Mouse (Mus musculus): ENCODE results near the gene Aff3.

Aff3 gene

DNA sequence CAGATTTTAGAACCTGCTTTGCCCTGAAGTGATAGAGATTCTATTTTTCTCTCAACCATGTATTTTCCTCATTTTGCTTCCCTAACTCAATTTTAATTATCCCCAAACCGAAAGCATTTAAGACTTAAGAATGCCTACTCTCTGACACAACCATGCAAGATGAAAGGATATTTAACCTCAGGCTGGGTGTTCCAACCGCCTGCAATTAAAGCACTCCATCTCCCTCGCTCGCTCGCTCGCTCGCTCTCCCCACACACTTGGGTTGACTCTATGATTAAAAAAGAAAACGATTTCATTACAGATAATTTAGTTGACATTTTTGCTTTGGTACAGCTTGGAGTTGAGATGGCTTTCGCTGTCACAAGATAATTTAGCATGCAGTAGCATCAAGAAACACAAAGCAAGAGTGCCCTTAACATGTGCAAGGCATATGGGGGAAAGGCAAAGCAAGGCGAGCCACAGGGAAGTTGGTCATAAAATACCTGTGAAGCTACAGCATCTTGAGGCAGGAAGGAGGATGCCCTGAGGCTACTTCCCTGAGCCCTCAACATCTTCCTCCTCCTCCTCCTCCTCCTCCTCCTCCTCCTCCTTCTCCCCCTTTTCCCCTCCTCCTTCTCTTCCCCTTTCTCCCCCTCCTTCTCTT lies 167.7 kb downstream of the Aff3 start:
- DNase-seq (ENCODE audit: low read depth, low spot score) = no peak

DNA sequence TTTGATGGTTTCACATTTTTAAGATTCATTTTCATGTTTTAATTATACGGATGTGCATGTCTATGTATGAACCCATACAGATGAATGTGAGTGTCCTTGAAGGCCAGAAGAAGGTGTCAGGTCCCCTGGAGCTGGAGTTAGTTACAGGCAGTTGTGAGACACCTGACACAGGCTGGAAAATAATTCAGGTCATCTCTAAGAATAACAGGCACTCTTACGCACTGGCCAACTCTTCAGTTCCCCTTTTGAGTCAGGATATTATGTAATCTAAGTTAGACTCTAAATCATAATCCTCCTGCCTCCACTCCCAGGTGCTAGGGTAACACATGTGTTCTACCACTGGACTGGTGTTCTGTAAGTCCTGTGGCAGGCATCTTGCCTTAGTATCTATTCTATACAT lies 169.5 kb downstream of the Aff3 start:
- no peak for DNase-seq (ENCODE audit: low read depth, low spot score)

DNA sequence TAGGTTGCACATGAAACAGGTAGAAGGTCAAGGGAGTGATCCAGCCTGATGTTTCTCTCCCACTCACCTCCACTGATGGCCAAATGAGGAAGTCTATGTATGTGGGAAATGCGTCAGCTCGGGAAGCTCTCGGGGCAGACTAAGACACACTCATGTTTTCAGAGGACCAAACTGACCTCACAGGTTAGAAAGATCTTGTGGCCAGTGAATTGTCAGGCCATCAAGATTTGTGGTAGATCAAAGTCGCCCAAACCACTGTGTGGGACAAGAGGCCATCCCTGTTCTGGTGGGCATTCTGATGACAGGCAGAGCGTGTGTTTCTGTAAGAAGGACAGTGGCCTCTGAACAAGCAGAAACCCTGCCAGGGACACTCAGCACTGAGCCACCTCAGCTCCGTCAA lies 175.0 kb downstream of the Aff3 start:
- no peak for DNase-seq (ENCODE audit: low read depth, low spot score)

DNA sequence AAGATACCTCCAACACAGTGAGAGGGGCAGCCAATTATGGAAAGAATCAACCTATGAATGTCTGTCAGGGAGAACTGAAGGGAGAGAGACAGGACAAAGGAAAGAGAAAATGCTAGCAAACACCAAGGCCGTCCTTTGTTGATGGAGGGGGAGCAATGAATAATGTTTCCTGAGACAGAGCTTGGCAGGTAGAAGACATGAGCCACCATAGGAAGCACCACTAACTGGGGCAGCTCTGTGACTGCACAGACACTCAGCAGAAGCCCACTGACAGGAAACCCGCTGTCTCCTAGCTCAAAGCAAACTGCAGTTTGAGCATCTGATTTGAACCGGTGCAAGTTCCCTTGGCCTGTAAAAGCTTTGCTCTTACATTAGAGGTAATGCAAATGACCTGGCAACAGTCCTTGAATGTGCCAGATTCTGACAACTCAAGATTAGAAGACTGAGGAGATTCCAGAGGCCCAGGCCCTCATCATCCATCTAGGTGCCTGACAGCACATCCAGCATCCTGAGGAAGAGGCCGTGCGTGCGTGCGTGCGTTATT lies 176.0 kb downstream of the Aff3 start:
- no peak for DNase-seq (ENCODE audit: low read depth, low spot score)

DNA sequence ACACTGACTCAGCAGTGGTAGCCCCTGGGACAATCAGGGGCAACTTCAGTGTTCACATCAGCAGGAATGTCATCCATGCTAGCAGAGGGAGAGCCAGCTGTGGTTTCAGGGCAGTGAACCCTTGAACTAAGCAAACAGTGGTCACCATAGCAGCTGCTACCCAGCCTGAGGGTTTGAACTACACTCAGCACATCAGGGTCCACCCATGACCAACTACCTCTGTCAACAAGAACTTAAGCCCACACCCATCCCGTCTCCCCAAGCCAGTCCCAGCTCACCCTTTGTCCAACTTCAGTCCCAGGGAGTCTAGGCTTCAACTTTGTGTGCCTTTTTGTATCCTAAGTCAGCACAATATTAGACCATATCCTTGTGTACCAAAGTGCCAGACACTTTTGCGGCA lies 176.9 kb downstream of the Aff3 start:
- DNase-seq (ENCODE audit: low read depth, low spot score) = no peak

DNA sequence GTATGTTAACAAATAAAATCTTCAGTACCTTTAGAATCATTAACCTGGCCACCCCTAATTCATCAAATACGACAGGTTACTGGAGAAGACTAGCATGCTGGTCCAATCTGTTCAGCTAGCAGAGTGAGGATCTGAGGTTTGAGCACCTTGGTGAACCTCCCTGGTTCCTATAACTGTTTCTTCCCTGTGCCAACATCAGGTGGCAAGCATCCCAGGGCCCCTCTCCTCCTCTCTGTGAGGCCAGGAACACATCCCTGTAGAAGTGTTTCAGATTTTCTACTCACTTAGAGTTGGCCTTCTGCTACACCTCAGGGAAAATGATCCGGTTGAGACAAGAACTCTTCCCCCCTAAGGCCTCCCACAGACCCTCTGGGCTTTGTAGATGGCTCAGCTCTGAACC lies 181.6 kb downstream of the Aff3 start:
- DNase-seq (ENCODE audit: low read depth, low spot score) = no peak

DNA sequence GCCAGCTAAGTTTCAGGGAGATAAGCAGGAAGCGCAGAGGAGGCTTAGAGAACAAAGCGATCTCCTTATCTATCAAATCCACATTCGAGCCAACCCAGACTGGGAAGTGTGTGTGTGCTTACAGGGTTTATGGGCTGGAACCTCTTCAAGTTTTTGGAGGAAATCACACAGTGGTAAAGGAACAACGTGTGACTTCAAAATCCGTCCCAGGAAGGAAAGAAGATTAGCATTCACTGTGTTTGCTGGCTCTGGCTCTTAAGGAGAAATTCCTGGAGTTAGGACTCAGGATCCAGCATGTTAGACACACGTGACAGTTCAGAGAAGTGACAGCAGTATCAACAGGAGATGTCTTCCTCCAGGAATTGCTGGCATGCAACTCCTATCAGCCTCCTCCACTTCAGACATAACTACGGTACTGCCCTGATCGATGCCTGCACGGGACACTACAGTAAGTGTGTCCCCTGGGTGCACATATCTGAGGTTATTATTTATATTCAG lies 186.5 kb downstream of the Aff3 start:
- no peak for DNase-seq (ENCODE audit: low read depth, low spot score)

DNA sequence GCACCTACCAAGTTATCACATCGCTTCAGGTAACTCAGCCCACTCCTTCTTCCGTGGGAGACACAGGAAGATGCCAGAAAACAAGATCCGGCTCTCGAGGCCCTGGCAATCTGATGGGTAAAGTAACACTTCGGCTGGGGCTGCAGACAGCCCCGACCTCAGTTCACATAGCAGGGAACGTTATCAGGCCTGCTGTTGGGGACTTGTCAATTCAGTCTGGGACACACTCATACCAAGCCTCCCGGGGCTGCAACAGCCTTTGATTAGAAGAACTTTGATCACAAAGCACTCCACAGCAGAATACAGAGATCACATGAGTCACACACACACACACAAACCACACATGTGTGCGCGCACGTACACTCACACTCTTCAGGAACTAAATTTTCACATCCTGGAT lies 193.9 kb downstream of the Aff3 start:
- DNase-seq (ENCODE audit: low read depth, low spot score) = no peak

DNA sequence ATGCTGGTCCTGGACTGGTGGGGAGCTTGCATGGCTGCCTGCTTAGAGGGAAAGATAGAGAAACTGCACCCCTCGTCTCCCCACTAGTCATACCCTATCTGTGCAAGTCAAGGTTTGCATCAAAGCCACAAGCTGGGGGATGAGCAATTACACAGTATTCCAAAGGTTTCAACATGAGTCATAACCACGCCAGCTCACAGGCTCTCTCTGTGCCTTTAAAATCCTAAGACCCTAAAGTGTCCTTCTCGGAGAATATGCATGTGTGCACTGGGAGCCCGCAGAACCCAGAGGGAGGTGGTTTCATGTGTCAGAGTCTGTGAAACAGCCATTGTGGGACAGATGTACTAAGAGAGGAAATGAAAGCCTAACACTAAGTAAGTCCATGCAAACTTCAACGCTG lies 194.6 kb downstream of the Aff3 start:
- no peak for DNase-seq (ENCODE audit: low read depth, low spot score)

DNA sequence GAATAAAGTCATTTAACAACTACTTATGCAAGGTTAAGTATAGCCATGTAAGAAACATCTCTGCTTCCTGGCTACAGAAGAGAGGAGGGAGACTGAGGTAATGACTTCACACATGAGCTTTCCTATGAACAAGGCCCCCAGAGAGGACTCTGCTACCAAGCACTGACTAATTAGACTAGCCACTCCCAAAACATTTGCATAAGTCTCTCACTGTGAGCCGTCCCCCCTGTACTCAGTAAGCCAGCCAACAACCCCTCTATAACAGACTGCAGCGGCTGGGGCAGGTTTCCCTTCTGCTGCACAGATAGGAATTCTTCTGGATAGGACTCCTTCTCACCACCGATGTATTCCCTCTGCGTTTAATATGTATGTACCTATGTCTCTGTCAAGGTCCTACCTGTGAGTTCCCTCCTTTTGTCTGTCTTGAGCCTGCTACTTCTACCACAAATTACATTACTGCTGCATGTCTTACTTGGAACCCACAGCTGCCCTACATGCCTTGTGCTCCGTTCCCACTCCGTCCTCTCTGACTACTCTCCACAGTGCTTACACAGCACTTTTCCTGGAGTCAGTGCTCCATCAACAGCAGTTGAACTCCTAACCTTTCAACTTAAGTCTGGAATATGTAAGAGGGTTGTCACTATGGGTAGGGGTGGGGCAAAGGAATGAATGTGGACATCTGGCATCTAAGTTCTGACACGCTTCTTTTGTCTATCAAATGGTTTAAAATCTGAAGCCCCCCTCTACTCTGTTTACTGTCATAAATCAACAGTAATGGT lies 197.3 kb downstream of the Aff3 start:
- DNase-seq (ENCODE audit: low read depth, low spot score) = no peak

DNA sequence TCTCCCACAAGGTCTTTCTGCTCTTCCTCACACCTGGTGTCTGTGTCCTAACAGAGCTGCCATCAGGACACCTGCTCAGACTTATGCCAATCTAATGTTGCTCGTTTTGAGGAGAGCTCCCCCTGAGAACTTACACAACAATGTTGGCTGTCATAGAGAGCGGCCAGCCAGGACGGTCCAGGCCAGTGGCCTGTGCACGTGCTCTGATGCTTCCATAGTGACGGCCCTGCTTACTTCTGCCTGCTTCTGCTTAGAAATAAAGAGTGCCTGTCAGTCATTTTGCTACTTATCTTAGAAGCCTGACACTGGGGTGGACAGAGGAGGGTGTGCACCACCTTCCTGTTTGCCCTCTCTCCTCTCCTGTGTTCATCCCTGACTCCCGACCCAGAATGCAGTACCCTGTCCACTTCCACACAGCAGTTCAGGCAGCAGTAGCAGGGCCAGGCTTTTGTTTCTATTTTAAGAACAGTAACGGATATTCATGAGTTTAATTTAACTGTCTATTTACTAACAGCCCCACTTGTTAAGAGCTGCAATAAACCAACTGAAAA lies 208.0 kb downstream of the Aff3 start:
- no peak for DNase-seq (ENCODE audit: low read depth, low spot score)

DNA sequence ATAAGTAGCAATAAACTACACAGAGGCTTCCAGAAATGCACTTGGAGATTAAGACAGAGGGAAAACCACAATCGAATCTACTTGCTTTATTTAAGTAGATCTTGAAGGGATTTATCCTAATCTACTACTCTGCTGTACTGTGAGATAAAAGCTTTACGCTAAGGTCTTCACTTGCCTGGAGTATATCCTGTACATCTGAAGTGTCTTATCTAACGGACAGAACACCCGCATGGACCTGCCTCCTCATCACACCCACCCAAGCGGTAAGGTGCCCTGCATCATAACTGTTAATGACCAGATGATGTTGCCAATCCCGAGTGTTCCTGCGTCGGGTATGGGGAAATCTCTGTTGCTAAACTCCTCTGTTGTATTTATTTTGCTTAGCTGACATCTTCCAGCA lies 209.8 kb downstream of the Aff3 start:
- DNase-seq (ENCODE audit: low read depth, low spot score) = no peak

DNA sequence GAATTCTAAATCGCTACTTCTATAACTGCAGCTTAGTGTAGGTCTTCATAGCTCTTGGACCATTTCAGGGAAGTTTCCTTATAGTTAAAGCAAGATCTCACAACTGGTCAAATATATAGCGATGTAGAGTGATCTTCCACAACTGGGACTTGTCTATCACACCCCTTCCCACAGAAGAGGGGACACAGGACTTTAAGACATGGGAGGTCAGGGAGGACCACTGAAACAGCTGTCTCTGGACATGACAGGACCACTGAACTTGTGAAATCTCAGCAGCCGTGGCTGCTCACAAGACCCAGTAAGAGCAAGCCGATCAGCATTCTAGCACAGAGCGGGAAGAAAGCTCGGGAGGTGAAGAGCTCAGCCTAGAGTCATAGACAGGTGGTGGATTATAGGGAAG lies 213.4 kb downstream of the Aff3 start:
- DNase-seq (ENCODE audit: low read depth, low spot score) = no peak

DNA sequence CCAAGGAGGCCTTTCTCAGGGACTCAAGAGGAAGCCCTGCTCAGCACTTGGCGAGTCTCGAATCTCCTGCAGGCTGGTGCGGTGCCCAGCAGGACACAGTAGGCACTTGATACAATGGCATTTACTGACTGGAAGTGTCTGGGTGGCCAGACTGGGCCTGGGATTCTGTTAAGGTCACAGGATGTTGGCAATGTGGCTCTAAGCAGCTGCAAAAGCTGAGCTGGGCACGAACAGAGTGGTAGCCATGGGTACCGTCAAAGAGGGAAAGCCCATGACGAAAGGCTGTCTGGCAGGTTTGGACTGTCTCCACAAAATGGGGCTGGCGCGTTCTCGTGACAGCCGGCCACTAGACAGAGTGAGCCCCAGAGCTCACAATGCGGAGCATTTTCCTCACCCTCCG lies 214.1 kb downstream of the Aff3 start:
- DNase-seq (ENCODE audit: low read depth, low spot score) = no peak

DNA sequence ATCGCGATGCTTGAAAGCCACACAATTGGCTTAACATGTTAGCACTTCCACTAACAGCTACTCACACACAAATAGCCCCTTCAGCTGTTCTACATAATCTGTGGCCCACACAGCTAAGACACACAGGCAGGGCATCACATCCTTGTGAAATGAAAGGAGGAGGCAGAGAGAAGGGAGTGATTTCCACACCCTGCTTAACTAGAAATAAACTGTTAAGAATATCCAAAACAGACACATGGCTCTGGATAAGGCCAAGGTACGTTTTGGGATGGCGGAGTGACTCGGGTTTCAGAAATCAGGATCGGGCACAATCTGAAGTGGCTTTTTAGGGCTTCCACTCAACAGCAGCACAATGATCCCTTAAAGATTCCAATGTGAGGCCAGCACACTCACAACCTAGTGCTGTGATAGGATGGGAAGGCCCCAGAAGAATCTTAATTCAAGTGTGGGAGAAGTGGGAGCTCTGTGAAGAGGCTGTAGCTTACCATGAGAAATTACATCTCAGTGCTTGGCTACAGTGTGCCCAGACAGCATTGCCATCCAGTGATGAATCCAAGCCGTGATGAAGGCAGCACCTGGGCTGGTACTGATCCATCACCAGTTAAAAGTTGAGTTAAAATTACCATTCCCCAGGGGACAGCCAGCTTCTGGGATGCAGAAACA lies 214.8 kb downstream of the Aff3 start:
- no peak for DNase-seq (ENCODE audit: low read depth, low spot score)

DNA sequence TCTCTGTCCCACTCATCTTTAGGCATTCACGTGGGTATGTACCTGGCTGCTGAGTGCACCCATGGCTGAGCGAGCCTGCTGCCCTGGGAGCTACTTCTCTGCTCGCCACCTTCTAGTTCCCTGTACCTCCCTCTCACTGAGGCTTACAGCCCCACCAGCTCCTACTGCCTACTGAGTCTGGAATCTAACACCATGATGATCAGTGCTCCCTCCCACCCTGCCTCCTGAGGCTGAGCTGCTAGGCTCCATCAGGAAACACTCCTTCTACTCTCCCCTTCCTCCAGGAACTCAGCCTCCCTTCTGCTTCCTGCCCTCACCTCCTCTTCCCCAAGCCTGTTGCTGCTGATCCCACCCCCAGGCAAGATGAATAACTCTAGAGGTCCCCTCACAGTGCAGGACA lies 215.9 kb downstream of the Aff3 start:
- DNase-seq (ENCODE audit: low read depth, low spot score) = no peak

DNA sequence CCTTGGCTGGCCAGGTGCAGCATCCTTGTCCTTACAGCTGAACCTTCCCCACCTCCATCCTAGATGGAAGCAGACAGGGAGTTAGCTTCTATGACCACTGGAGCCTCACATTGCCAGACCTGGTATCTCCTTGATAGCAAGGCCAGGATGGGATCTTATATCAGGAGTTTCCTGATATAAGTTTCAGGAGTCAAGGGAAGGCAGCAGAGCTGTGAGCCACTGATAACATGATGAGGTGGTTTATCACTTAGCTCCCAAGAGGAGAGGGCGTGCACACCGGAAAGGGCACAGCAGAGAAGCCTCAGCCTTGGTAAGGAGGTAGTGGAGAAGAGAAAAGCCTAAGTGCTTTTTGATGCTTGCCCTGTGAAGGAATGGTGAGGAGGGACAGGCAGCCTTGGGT lies 217.2 kb downstream of the Aff3 start:
- no peak for DNase-seq (ENCODE audit: low read depth, low spot score)

DNA sequence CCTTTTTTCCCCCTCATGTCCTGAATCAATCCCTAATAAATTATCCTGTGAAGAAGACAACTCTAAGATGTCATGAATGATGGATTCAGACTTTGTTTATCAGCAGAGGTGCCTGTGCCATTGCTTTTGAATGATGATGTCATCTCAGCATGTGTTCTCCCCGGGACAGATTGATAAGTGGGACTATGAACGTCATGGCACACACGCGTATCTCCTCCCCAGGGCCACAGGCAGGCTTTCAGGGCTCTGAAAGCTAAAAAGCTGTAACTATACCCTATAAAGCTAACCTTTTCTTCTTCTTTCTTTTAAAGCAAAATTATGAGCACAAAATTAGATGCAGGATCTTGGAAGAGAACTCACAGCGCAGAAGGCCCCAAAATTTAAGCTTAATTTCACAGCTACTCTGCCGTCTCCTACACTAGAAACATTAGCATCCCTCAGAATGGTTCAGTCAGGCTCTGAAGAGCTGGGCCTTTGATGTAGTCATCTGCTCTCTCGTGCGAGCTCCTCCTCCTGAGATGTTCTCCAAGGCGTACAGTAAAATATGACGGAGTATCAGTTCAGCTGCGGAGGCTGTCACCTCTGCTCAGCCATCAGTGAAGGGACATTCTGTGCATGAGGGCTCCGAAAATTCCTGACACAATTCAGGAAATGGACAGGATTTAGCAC lies 218.5 kb downstream of the Aff3 start:
- DNase-seq (ENCODE audit: low read depth, low spot score) = no peak

DNA sequence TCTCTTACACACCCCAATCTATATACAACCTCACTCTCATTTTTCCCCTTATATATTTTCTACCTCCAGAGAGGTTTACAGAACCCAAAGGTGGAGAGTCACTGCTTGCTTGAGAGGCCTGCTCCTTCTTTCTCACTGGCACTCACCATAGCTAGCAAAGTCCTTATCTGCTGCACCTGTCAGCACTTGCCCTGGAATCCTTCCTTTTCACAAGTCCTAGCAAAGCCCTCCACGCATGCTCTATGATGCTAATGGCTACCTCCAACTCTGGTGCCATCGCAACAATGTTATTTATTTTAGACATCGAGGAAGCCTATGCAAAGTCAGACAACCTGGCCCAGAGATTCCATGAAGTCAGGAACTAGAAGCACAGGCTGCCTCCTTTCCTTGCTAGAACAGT lies 221.9 kb downstream of the Aff3 start:
- DNase-seq (ENCODE audit: low read depth, low spot score) = no peak

DNA sequence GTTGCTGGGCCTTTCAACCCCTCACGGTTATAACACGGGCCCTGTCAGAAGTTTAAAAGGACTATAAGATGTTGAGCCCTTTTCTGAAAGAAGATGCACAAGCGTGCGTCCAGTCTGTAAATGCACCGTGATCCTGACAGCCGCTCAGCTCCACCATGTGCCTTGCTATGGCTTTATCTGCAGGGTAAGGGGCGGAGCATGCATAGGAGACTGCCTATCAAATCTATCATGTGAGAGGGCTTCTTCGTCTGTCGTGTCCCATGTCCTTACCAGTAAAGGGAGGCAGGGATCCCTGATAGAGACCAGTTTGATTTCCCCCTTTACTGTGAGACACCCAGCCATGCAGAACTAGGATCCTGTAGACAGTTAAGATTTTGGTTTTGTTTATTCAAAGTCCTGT lies 222.3 kb downstream of the Aff3 start:
- no peak for DNase-seq (ENCODE audit: low read depth, low spot score)

DNA sequence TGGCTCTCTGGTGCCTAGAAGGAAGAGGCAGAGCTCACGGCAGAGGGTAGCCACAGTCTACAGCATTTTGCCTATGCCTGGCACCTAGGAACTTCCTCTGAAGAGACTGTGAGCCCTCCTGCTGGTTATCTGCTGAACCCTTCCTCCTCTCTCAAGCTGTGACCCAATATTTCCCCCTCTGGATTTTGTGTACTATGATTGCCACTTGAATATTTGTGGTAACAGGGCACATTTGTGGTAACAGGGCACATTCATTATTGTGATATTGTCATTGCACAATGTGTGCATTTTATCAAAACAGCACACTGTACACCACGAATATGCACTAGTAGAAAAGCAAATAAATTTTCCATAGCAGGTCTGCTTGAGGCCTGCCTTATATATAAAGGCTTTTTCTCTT lies 223.0 kb downstream of the Aff3 start:
- DNase-seq (ENCODE audit: low read depth, low spot score) = no peak

DNA sequence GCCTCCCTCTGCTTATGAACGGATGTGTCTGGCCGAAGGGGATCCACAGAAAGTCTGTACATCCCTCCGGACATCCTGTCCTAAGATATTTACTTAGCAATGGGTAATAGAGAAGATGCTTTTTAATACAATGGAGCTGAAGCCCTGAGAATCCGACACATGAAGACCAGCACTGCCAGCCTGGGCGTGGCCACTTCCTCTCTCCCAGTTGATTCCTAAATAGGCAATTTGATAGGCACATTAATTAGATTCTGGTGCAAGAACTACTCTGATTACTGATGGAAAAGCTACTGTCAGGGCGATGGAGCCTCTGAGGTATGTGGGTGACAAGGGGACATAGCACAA lies 224.3 kb downstream of the Aff3 start:
- DNase-seq (ENCODE audit: low read depth, low spot score) = no peak

Measured in WW6 (cell line).